Mouse (Mus musculus) brown adipose tissue, adult 24 weeks (tissue): ENCODE data around the gene Lrrc20. TPM values are rescaled to one million over a fixed set of nuclear protein-coding genes. Genes with fewer than 3 reads are reported as not detected.
"Not testable (repeated sequence)": the region's sequence is repeated elsewhere in the genome, so short reads cannot be mapped to it uniquely, and the experiment has no call there.

Experiments
- H3K27ac ChIP-seq: fragments of 200-500 bp; replicated peaks from 2 replicates; pipeline ENCODE4 v1.5.1; 2012; ENCODE audit warnings: low read depth, mild to moderate bottlenecking, low read length
- H3K4me1 ChIP-seq: fragments of 200-500 bp; 2 replicates; pipeline ENCODE4 v1.6.1; 2012; ENCODE audit warnings: low read length, mixed read lengths; ENCODE audit not compliant: control insufficient read depth, insufficient read depth, insufficient read length
- H3K4me3 ChIP-seq: fragments of 200-500 bp; 2 replicates; pipeline ENCODE4 v1.5.1; 2012; ENCODE audit warnings: low read depth, mild to moderate bottlenecking, low read length, moderate library complexity; ENCODE audit not compliant: insufficient read depth
- polyA plus RNA-seq: library from polyadenylated mRNA; stranded (reverse); fragments of >200 nt; gene quantifications from 2 replicates; pipeline ENCODE4 v1.2.4, GENCODE M21; 2012; ENCODE audit not compliant: missing spikeins, insufficient read depth, insufficient read length

Lrrc20 gene
- polyA plus RNA-seq, 1 experiment, result 11.6 TPM

GRCm38 (mm10) chr10:61555155-61555554, 79.6 kb downstream of the Lrrc20 start:
- Histone ChIP-seq H3K4me3 (no peak overlapping the region), H3K27ac (no peak overlapping the region)

GRCm38 (mm10) chr10:61558631-61559030, 83.0 kb downstream of the Lrrc20 start:
- no peaks in the 10 kb centered on the region for H3K4me1 ChIP-seq

More at GRCm38 (mm10) chr10:61555155-61555554, 79.6 kb downstream of the Lrrc20 start:
- H3K4me1 ChIP-seq, result no peaks in the 10 kb centered on the region

GRCm38 (mm10) chr10:61559544-61559943, 83.9 kb downstream of the Lrrc20 start:
- no peaks in the 10 kb centered on the region for H3K4me1 ChIP-seq
- no peak overlapping the region for H3K27ac ChIP-seq
- H3K4me3 ChIP-seq, result no peak overlapping the region

More at GRCm38 (mm10) chr10:61558631-61559030, 83.0 kb downstream of the Lrrc20 start:
- H3K27ac ChIP-seq, result no peak overlapping the region
- H3K4me3 ChIP-seq, result no peak overlapping the region

- Histone ChIP-seq H3K27ac (no peak overlapping the region), H3K4me1 (no peaks in the 10 kb centered on the region), H3K4me3 (no peak overlapping the region)
Observed at GRCm38 (mm10) chr10:61563550-61563949, 87.9 kb downstream of the Lrrc20 start.

- Histone ChIP-seq H3K27ac (no peak overlapping the region), H3K4me3 (no peak overlapping the region), H3K4me1 (no peaks in the 10 kb centered on the region)
Observed at GRCm38 (mm10) chr10:61564408-61564807, 88.8 kb downstream of the Lrrc20 start.

- Histone ChIP-seq H3K4me3 (no peak overlapping the region), H3K4me1 (peaks cover 3% of the 10 kb centered on the region; the same call in 1 of the 2 replicates), H3K27ac (no peak overlapping the region)
Observed at GRCm38 (mm10) chr10:61570181-61570580, 94.6 kb downstream of the Lrrc20 start.

- H3K4me3 ChIP-seq, result no peak overlapping the region
- H3K4me1 ChIP-seq, result peaks cover 3% of the 10 kb centered on the region; the same call in 1 of the 2 replicates
Observed at GRCm38 (mm10) chr10:61572126-61572525, 96.5 kb downstream of the Lrrc20 start.

GRCm38 (mm10) chr10:61576120-61576767, 100.6 kb downstream of the Lrrc20 start:
- peaks cover 3% of the 10 kb centered on the region; the same call in 1 of the 2 replicates for H3K4me1 ChIP-seq
- H3K4me3 ChIP-seq, result no peak overlapping the region
- no peak overlapping the region for H3K27ac ChIP-seq

More at GRCm38 (mm10) chr10:61572126-61572525, 96.5 kb downstream of the Lrrc20 start:
- no peak overlapping the region for H3K27ac ChIP-seq

- Histone ChIP-seq H3K4me3 (no peak overlapping the region), H3K27ac (no peak overlapping the region), H3K4me1 (no peaks in the 10 kb centered on the region)
Observed at GRCm38 (mm10) chr10:61587241-61587849, 111.7 kb downstream of the Lrrc20 start.

GRCm38 (mm10) chr10:61597991-61598390, 122.4 kb downstream of the Lrrc20 start:
- no peak overlapping the region for H3K4me3 ChIP-seq
- H3K27ac ChIP-seq, result no peak overlapping the region
- H3K4me1 ChIP-seq, result no peaks in the 10 kb centered on the region

GRCm38 (mm10) chr10:61599556-61600114, 124.0 kb downstream of the Lrrc20 start:
- no peaks in the 10 kb centered on the region for H3K4me1 ChIP-seq
- no peak overlapping the region for H3K27ac ChIP-seq
- no peak overlapping the region for H3K4me3 ChIP-seq

GRCm38 (mm10) chr10:61602283-61603033, 126.9 kb downstream of the Lrrc20 start:
- no peak overlapping the region for H3K4me3 ChIP-seq
- no peak overlapping the region for H3K27ac ChIP-seq
- H3K4me1 ChIP-seq, result no peaks in the 10 kb centered on the region

- Histone ChIP-seq H3K4me3 (no peak overlapping the region), H3K27ac (no peak overlapping the region), H3K4me1 (no peaks in the 10 kb centered on the region)
Observed at GRCm38 (mm10) chr10:61604376-61605065, 128.9 kb downstream of the Lrrc20 start.

GRCm38 (mm10) chr10:61605381-61605780, 129.8 kb downstream of the Lrrc20 start:
- H3K4me1 ChIP-seq, H3K27ac ChIP-seq, H3K4me3 ChIP-seq: not testable (repeated sequence)

GRCm38 (mm10) chr10:61605851-61606250, 130.2 kb downstream of the Lrrc20 start:
- Histone ChIP-seq H3K27ac (no peak overlapping the region), H3K4me3 (no peak overlapping the region), H3K4me1 (no peaks in the 10 kb centered on the region)
